Mouse (Mus musculus): Measurements from ENCODE around the gene Ankrd36.

The Ankrd36 gene

DNA sequence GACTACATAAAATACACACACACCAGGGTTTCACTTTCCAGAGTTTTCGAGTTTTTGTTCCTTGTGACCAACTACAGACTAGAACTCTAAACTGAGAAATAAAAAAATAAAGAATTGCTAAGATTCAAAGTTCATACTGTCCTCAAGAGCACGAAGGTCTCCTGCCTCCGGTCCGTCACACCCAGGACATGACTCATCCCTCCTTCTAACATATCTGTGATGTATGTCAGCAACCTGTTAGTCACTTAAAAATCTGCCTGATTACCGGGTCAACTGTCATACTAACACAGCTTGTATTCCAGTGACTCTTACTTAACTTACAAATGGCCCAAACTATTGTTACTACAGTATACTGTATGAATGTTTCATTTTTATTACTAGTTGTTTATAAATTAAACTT is 167.7 kb downstream of the Ankrd36 start:
- in situ Hi-C loops (cut with MboI): no loop called here

All from mature B cell (primary cell).